Mouse (Mus musculus): ENCODE measurements around the gene Cpne5. TPM values are rescaled to one million over a fixed set of nuclear protein-coding genes. Genes with fewer than 3 reads are reported as not detected.

The Cpne5 gene
- total and polyA plus RNA-seq, 2 experiments, result not detected

- Histone ChIP-seq H3K27ac (replicated peaks; ENCODE audit: insufficient read depth, low read depth, low read length) (no peak overlapping the region), H3K4me3 (ENCODE audit: insufficient read depth, low read depth, low read length) (no peak overlapping the region), H3K79me2 (ENCODE audit: control insufficient read depth, insufficient read depth, low read length) (no peaks in the 10 kb centered on the region), H3K36me3 (ENCODE audit: control insufficient read depth, insufficient read depth, low read length) (no peaks in the 10 kb centered on the region), H3K9ac (ENCODE audit: low read depth, low read length) (no peak overlapping the region), H3K27me3 (ENCODE audit: control insufficient read depth, insufficient read depth, low read length) (no peaks in the 10 kb centered on the region), H3K4me1 (ENCODE audit: control insufficient read depth, insufficient read depth, low read length) (no peaks in the 10 kb centered on the region)
- TF ChIP-seq CTCF (IDR thresholded peaks at IDR 0.05; ENCODE audit: low read depth, low read length), result no peak
- no peak for TF ChIP-seq POLR2A (IDR thresholded peaks at IDR 0.05; ENCODE audit: extremely low read depth, insufficient read depth, low read length)
- WGBS, result 68% methylated on average over 14 of the region's 14 CpGs
- DNase-seq (ENCODE audit: extremely low read depth, low read depth, low spot score), result no peak
Measured at GRCm38 (mm10) chr17:29170431-29171000, 67.5 kb downstream of the Cpne5 start.

- H3K4me1 ChIP-seq (ENCODE audit: control insufficient read depth, insufficient read depth, low read length), result no peaks in the 10 kb centered on the region
- WGBS, result 79% methylated on average over 12 of the region's 12 CpGs
- no peak overlapping the region for H3K27ac ChIP-seq (replicated peaks; ENCODE audit: insufficient read depth, low read depth, low read length)
- DNase-seq (ENCODE audit: extremely low read depth, low read depth, low spot score), result no peak
- no peak overlapping the region for H3K4me3 ChIP-seq (ENCODE audit: insufficient read depth, low read depth, low read length)
- H3K27me3 ChIP-seq (ENCODE audit: control insufficient read depth, insufficient read depth, low read length), result no peaks in the 10 kb centered on the region
- H3K36me3 ChIP-seq (ENCODE audit: control insufficient read depth, insufficient read depth, low read length), result no peaks in the 10 kb centered on the region
- TF ChIP-seq CTCF (IDR thresholded peaks at IDR 0.05; ENCODE audit: low read depth, low read length) (peak; percentile 59), POLR2A (IDR thresholded peaks at IDR 0.05; ENCODE audit: extremely low read depth, insufficient read depth, low read length) (no peak)
- H3K79me2 ChIP-seq (ENCODE audit: control insufficient read depth, insufficient read depth, low read length), result no peaks in the 10 kb centered on the region
- no peak overlapping the region for H3K9ac ChIP-seq (ENCODE audit: low read depth, low read length)
Measured at GRCm38 (mm10) chr17:29168996-29169601, 68.9 kb downstream of the Cpne5 start.

- WGBS, result 94% methylated on average over 4 of the region's 4 CpGs
- Histone ChIP-seq H3K27ac (replicated peaks; ENCODE audit: insufficient read depth, low read depth, low read length) (no peak overlapping the region), H3K79me2 (ENCODE audit: control insufficient read depth, insufficient read depth, low read length) (no peaks in the 10 kb centered on the region), H3K9ac (ENCODE audit: low read depth, low read length) (no peak overlapping the region), H3K27me3 (ENCODE audit: control insufficient read depth, insufficient read depth, low read length) (no peaks in the 10 kb centered on the region), H3K4me3 (ENCODE audit: insufficient read depth, low read depth, low read length) (no peak overlapping the region), H3K36me3 (ENCODE audit: control insufficient read depth, insufficient read depth, low read length) (no peaks in the 10 kb centered on the region), H3K4me1 (ENCODE audit: control insufficient read depth, insufficient read depth, low read length) (no peaks in the 10 kb centered on the region)
- TF ChIP-seq POLR2A (IDR thresholded peaks at IDR 0.05; ENCODE audit: extremely low read depth, insufficient read depth, low read length), result no peak
- no peak for TF ChIP-seq CTCF (IDR thresholded peaks at IDR 0.05; ENCODE audit: low read depth, low read length)
- no peak for DNase-seq (ENCODE audit: extremely low read depth, low read depth, low spot score)
Measured at GRCm38 (mm10) chr17:29168438-29168837, 69.5 kb downstream of the Cpne5 start.

- DNase-seq (ENCODE audit: extremely low read depth, low read depth, low spot score), result no peak
Measured at GRCm38 (mm10) chr17:29167371-29167770, 70.6 kb downstream of the Cpne5 start.

GRCm38 (mm10) chr17:29165967-29166578 lies 71.9 kb downstream of the Cpne5 start:
- Histone ChIP-seq H3K4me3 (ENCODE audit: insufficient read depth, low read depth, low read length) (no peak overlapping the region), H3K27me3 (ENCODE audit: control insufficient read depth, insufficient read depth, low read length) (no peaks in the 10 kb centered on the region), H3K79me2 (ENCODE audit: control insufficient read depth, insufficient read depth, low read length) (no peaks in the 10 kb centered on the region), H3K36me3 (ENCODE audit: control insufficient read depth, insufficient read depth, low read length) (no peaks in the 10 kb centered on the region), H3K27ac (replicated peaks; ENCODE audit: insufficient read depth, low read depth, low read length) (no peak overlapping the region), H3K4me1 (ENCODE audit: control insufficient read depth, insufficient read depth, low read length) (no peaks in the 10 kb centered on the region), H3K9ac (ENCODE audit: low read depth, low read length) (no peak overlapping the region)
- TF ChIP-seq CTCF (IDR thresholded peaks at IDR 0.05; ENCODE audit: low read depth, low read length) (no peak), POLR2A (IDR thresholded peaks at IDR 0.05; ENCODE audit: extremely low read depth, insufficient read depth, low read length) (no peak)
- DNase-seq (ENCODE audit: extremely low read depth, low read depth, low spot score), result no peak
- 79% methylated on average over 8 of the region's 8 CpGs for WGBS

More at GRCm38 (mm10) chr17:29167371-29167770, 70.6 kb downstream of the Cpne5 start:
- H3K27ac ChIP-seq (replicated peaks; ENCODE audit: insufficient read depth, low read depth, low read length), result no peak overlapping the region
- no peaks in the 10 kb centered on the region for H3K79me2 ChIP-seq (ENCODE audit: control insufficient read depth, insufficient read depth, low read length)
- H3K9ac ChIP-seq (ENCODE audit: low read depth, low read length), result no peak overlapping the region
- no peaks in the 10 kb centered on the region for H3K4me1 ChIP-seq (ENCODE audit: control insufficient read depth, insufficient read depth, low read length)
- H3K36me3 ChIP-seq (ENCODE audit: control insufficient read depth, insufficient read depth, low read length), result no peaks in the 10 kb centered on the region
- 83% methylated on average over 6 of the region's 6 CpGs for WGBS
- no peaks in the 10 kb centered on the region for H3K27me3 ChIP-seq (ENCODE audit: control insufficient read depth, insufficient read depth, low read length)
- TF ChIP-seq CTCF (IDR thresholded peaks at IDR 0.05; ENCODE audit: low read depth, low read length) (no peak), POLR2A (IDR thresholded peaks at IDR 0.05; ENCODE audit: extremely low read depth, insufficient read depth, low read length) (no peak)
- no peak overlapping the region for H3K4me3 ChIP-seq (ENCODE audit: insufficient read depth, low read depth, low read length)

GRCm38 (mm10) chr17:29165452-29165851 lies 72.5 kb downstream of the Cpne5 start:
- TF ChIP-seq POLR2A (IDR thresholded peaks at IDR 0.05; ENCODE audit: extremely low read depth, insufficient read depth, low read length) (no peak), CTCF (IDR thresholded peaks at IDR 0.05; ENCODE audit: low read depth, low read length) (no peak)
- no peak overlapping the region for H3K4me3 ChIP-seq (ENCODE audit: insufficient read depth, low read depth, low read length)
- 79% methylated on average over 6 of the region's 6 CpGs for WGBS
- H3K27ac ChIP-seq (replicated peaks; ENCODE audit: insufficient read depth, low read depth, low read length), result no peak overlapping the region
- H3K79me2 ChIP-seq (ENCODE audit: control insufficient read depth, insufficient read depth, low read length), result no peaks in the 10 kb centered on the region
- no peak for DNase-seq (ENCODE audit: extremely low read depth, low read depth, low spot score)
- no peaks in the 10 kb centered on the region for H3K27me3 ChIP-seq (ENCODE audit: control insufficient read depth, insufficient read depth, low read length)
- no peaks in the 10 kb centered on the region for H3K4me1 ChIP-seq (ENCODE audit: control insufficient read depth, insufficient read depth, low read length)
- no peak overlapping the region for H3K9ac ChIP-seq (ENCODE audit: low read depth, low read length)
- no peaks in the 10 kb centered on the region for H3K36me3 ChIP-seq (ENCODE audit: control insufficient read depth, insufficient read depth, low read length)

Data from liver, adult 2 months (tissue).